Mouse (Mus musculus) G1E (cell line): ENCODE results near the gene Tcf15. TPM values are rescaled to one million over a fixed set of nuclear protein-coding genes. Genes with fewer than 3 reads are reported as not detected.

Experiments
- ATAC-seq: 2 replicates; pipeline ENCODE4 v1.8.0; 2016; ENCODE audit warnings: mild to moderate bottlenecking; ENCODE audit not compliant: insufficient number of reproducible peaks, poor library complexity, low FRiP score, severe bottlenecking; ENCODE audit errors: extremely low read depth
- DNase-seq: peaks from one replicate; pipeline ENCODE4 v3.0.0; 2012; ENCODE audit warnings: low spot score
- H3K27me3 ChIP-seq: 2 replicates; pipeline ENCODE4 v1.6.1; 2012; ENCODE audit warnings: mild to moderate bottlenecking, low read length, inconsistent platforms; ENCODE audit not compliant: insufficient read depth
- H3K36me3 ChIP-seq: replicated peaks from 2 replicates; pipeline ENCODE3; 2012; ENCODE audit warnings: mild to moderate bottlenecking, inconsistent platforms
- H3K4me1 ChIP-seq: 2 replicates; pipeline ENCODE4 v1.6.1; 2012; ENCODE audit warnings: low read depth, low read length, inconsistent platforms, mixed read lengths; ENCODE audit not compliant: insufficient read depth
- H3K4me3 ChIP-seq: 2 replicates; pipeline ENCODE4 v1.5.1; 2012; ENCODE audit warnings: low read depth, mild to moderate bottlenecking, inconsistent platforms, low read length, moderate library complexity, mixed read lengths
- H3K9me3 ChIP-seq: replicated peaks from 2 replicates; pipeline ENCODE4 v1.6.1; 2012; ENCODE audit warnings: inconsistent platforms
- CTCF ChIP-seq: IDR thresholded peaks from 2 replicates; pipeline ENCODE4 v1.5.1; 2012; ENCODE audit warnings: low read depth, low read length, inconsistent platforms, mixed read lengths
- GATA1 ChIP-seq: IDR thresholded peaks from 2 replicates; pipeline ENCODE4 v1.6.1; 2012; ENCODE audit warnings: borderline replicate concordance, low read length, inconsistent platforms, mixed read lengths
- GATA2 ChIP-seq: IDR thresholded peaks from 2 replicates; pipeline ENCODE4 v1.6.1; 2012; ENCODE audit warnings: low read depth, low read length, inconsistent platforms, borderline replicate concordance
- POLR2AphosphoS5 ChIP-seq: IDR thresholded peaks from 2 replicates; pipeline ENCODE4 v1.6.1; 2012; ENCODE audit warnings: low read depth, low read length, inconsistent platforms; ENCODE audit not compliant: insufficient replicate concordance
- TAL1 ChIP-seq: conservative IDR thresholded peaks from 2 replicates; pipeline ENCODE4 v1.6.1; 2012; ENCODE audit warnings: low read depth, low read length, inconsistent platforms, mixed read lengths
- polyA plus RNA-seq: library from polyadenylated mRNA; stranded (reverse); fragments of >175 nt; gene quantifications from 2 replicates; pipeline ENCODE4 v1.2.3, GENCODE M21; 2012
- total RNA-seq, 2 experiments: library from RNA; stranded (forward) in 1 of 2; stranded (reverse) in 1 of 2; fragments of 200-1000 nt in 1 of 2; fragments of >200 nt in 1 of 2; fragmentation: Nextera tagmentation in 1 of 2; gene quantifications; 2 replicates each; pipeline ENCODE4 v1.2.3; 2014 to 2017

Gene Tcf15
- total and polyA plus RNA-seq, 3 experiments = not detected

DNA sequence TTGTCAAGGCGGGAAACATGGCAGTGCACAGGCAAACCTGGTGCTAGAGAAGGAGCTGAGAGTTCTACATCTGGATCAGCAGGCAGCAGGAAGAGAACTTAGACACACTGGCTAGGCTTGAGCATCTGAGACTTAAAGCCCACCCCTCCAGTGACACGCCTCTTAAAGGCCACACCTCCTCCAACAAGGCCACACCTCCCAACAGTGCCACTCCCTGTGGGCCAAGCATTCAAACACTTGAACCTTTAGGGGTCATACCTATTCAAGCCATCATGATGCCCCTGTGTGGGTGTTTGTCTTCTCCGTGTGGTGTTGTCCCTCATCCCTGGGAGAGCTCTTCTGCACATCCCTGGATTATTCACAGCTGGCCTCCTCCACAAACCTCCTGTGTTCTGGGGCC, 31.5 kb downstream of the Tcf15 start:
- DNase-seq = no peak
- Histone ChIP-seq H3K27me3 (no peaks in the 10 kb centered on the region; the same call in 1 of the 2 replicates), H3K4me3 (no peak overlapping the region), H3K9me3 (no peaks in the 10 kb centered on the region), H3K36me3 (no peaks in the 10 kb centered on the region), H3K4me1 (no peaks in the 10 kb centered on the region)
- ATAC-seq = no peak
- TF ChIP-seq GATA1 = no peak

DNA sequence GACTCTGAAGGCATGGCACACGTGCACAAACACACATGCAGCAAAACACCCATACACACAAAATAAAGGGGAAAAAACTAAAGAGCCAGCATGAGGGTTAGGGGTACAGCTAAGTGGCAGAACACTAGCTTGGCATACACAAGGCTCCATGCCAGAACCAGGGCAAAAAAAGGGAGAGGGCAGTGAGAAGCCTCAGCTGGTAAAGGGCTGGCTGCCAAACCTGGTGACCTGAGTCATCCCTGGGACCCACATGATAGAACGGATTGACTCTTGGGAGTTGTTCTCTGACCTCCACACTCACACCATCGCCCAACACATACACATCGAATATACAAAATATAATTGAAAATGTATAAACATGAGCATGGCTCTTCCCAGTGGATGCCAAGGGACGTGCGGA, 33.3 kb downstream of the Tcf15 start:
- Histone ChIP-seq H3K36me3 (no peaks in the 10 kb centered on the region), H3K4me3 (no peak overlapping the region), H3K9me3 (no peaks in the 10 kb centered on the region), H3K27me3 (no peaks in the 10 kb centered on the region; the same call in 1 of the 2 replicates), H3K4me1 (no peaks in the 10 kb centered on the region)
- TF ChIP-seq CTCF (no peak), GATA1 (no peak), POLR2AphosphoS5 (no peak)
- DNase-seq (no peak), ATAC-seq (no peak)

DNA sequence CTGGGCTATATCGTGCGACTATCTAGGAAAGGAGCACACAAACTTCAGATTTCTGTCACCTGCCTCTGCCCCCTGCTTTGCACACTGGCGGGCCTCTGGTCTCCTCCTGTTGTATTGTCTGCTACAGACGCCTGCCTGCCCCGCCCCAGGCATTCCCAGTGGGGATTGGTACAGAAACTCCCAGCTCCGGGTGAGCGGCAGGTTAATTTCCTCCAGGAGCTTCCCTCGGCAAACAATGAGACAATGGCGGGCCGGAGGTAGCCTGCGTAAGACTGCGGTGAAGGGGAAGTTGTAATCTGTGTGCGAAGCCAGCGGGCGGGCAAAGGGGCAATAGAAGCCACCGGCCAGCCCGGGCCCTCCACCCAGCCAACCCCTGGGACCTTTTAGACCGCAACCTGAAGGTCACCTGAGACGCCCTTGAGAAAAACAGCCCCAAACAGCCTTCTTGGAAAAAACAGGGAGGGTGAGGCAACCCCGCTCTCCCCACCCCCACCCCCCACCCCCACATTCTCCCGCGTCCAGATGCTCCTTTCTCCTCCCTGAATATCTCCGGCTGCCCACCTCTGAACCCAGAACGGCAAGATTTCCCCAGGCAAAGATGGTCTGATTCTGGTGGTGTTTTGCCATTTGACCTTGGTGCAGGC, 33.9 kb downstream of the Tcf15 start:
- H3K27me3 ChIP-seq = no peaks in the 10 kb centered on the region; the same call in 1 of the 2 replicates
- no peak for ATAC-seq

DNA sequence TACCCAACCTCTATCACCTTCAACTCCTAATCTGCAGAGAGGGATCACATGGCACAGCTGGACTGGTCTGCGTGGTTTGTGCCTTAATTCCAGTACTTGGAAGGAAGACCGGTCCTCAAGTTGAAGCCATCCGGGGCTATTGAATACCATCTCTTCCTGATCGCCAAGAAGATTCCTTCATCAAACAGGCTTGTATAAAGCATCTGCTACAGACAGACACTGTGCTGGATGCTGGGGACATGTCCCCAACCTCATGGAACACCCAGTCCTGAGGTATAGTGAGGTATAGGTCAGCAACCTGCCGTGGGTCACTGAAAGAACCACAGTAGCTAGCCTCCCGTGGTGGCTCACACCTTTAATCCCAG, 34.4 kb downstream of the Tcf15 start:
- Histone ChIP-seq H3K4me1 (no peaks in the 10 kb centered on the region), H3K27me3 (no peaks in the 10 kb centered on the region; the same call in 1 of the 2 replicates), H3K9me3 (no peaks in the 10 kb centered on the region), H3K36me3 (no peaks in the 10 kb centered on the region), H3K4me3 (no peak overlapping the region)
- ATAC-seq = no peak
- no peak for TF ChIP-seq TAL1
- no peak for TF ChIP-seq CTCF
- TF ChIP-seq GATA2 = no peak
- TF ChIP-seq POLR2AphosphoS5 = no peak
- TF ChIP-seq GATA1 = no peak
- no peak for DNase-seq

More for the DNA sequence above, 33.9 kb downstream of the Tcf15 start:
- no peak for DNase-seq
- Histone ChIP-seq H3K4me1 (no peaks in the 10 kb centered on the region), H3K36me3 (no peaks in the 10 kb centered on the region), H3K9me3 (no peaks in the 10 kb centered on the region), H3K4me3 (no peak overlapping the region)
- TF ChIP-seq TAL1 (no peak), GATA2 (no peak), GATA1 (no peak), POLR2AphosphoS5 (no peak), CTCF (no peak)

DNA sequence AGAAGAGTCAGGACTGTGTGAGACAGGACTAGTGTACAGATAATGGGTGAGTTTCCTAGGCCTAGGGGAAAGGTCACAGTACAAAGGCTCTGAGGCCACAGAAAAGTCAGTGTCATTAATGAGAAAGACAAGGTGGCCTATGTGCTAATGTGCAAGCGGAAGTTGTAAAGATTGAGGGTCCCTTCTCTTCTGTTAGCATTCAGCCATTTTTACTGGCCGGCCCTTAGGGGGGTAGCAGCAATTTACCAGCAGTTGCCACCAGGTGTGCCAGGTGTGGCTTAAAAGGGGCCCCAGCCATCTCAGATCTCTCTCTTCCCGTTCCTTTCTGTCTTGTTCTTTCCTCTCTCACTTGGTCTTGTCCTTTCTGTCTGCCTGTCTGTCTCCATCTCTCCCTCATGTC, 35.0 kb downstream of the Tcf15 start:
- ATAC-seq (no peak), DNase-seq (no peak)
- H3K4me3 ChIP-seq = no peak overlapping the region
- H3K36me3 ChIP-seq = no peaks in the 10 kb centered on the region
- TF ChIP-seq TAL1 (no peak), GATA1 (no peak), CTCF (no peak), POLR2AphosphoS5 (no peak), GATA2 (no peak)
- no peaks in the 10 kb centered on the region; the same call in 1 of the 2 replicates for H3K27me3 ChIP-seq
- no peaks in the 10 kb centered on the region for H3K9me3 ChIP-seq
- no peaks in the 10 kb centered on the region for H3K4me1 ChIP-seq

DNA sequence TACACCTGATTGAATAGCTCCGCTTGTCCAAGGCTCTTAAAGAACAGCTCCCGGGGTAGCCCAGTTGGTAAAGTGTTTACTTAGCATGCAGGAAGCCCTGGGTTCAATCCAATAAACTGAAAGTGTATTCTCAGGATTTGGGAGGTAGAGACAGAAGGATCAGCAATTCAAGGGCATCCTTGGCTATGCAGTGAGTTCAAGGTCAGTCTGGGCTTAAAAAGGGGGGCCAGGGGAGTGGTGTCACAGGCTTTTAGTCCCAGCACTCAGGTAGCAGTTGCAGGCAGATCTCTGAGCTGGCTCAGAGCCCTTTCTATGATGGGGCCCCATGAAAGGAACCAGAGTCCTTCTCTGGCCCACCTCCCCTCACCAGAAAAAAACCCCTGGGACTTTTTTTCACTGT, 35.9 kb downstream of the Tcf15 start:
- H3K27me3 ChIP-seq = no peaks in the 10 kb centered on the region; the same call in 1 of the 2 replicates

More for the DNA sequence above, 35.9 kb downstream of the Tcf15 start:
- no peak overlapping the region for H3K4me3 ChIP-seq
- H3K36me3 ChIP-seq = no peaks in the 10 kb centered on the region
- no peaks in the 10 kb centered on the region for H3K4me1 ChIP-seq
- TF ChIP-seq GATA1 = no peak
- TF ChIP-seq CTCF = no peak
- TF ChIP-seq TAL1 = no peak
- TF ChIP-seq POLR2AphosphoS5 = no peak
- no peak for TF ChIP-seq GATA2
- ATAC-seq = no peak
- DNase-seq = no peak
- no peaks in the 10 kb centered on the region for H3K9me3 ChIP-seq
